Mouse (Mus musculus): Measurements from ENCODE around the gene Mslnl.
A peak's percentile ranks its signal among the peaks of the same experiment; 100 is the strongest.

Gene Mslnl

DNA sequence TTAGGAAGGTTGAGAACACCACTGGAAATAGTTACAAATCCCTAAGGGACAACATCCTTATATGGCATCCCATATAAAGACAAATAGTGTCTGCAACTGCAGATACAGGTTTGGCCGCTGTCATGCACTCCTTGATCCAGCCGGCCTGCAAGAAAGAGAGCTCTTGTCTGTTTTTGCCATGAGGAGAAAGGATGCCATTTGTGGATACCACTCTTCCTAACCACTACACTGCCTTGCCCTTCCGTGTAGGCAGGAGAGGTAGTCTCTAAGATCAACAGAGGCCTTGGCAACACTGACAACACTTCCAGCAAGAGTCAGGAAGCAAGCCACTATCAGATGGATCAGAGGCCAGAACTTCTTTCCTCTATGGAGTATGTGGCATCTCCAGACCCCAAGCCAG, 50.4 kb downstream of the Mslnl start, which contains the start of gene Ccdc78:
Ccdc78 (plus strand) TSS at position 301 of the 400 bp plus-strand sequence.
- no peak for DNase-seq (ENCODE audit: low spot score)

DNA sequence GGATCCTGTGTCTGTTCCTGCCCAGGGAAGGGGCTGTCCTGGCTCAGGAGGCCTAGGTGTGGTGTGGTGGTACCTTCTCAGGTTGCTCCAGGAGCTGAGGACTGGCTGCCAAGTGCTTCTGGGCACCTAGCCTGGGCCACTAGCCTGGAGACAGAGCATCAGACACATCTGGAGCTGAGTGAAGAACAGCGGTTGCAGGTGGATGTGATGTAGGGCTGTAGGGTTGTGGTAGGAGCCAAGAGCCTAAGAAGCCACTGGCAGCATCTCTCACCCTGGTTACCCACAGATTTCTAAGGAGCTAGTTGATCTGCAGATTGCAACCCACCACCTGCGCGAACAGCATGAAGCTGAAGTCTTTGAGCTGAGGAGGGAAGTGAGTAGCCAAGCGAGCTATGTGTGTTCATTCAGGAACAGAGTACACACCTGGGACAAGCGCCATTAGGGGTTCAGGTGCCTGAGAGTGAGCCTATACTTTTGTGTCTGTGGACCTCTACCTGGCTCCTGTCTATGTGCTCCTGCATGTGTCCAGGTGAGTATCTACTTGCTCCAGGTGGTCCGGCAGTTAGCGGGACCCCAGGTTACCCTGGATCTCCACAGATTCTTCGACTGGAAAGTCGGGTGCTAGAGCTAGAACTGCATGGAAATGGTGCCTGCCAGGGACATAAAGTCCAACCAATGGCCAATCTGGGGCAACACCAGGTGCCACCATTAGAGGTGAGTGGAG, 51.1 kb downstream of the Mslnl start:
- DNase-seq (ENCODE audit: low spot score) = no peak

DNA sequence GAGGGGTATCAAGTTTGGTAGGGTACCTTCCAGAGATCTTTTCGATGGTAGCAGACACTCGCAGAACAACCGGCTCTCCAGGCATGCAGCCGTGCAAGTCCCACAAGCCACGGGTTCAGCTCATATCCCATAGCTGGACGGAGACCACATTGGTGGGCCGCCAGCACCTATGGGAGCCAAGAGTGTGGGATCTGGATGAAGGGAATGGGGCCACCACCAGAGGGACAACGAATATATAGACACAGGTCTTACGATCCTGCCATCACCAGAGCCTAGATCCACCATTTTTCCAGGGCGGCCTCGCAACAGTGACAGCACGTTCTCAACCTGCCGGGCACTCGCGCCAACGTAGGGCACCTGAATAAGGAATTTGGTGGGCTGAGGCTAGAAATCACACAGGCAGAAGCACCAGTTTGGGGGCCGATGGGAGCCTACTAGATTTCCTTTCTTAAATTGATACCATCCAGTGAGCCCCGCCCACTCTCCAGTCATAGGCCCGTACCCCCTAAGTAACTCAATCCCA, 55.5 kb downstream of the Mslnl start:
- DNase-seq (ENCODE audit: low spot score) = no peak

DNA sequence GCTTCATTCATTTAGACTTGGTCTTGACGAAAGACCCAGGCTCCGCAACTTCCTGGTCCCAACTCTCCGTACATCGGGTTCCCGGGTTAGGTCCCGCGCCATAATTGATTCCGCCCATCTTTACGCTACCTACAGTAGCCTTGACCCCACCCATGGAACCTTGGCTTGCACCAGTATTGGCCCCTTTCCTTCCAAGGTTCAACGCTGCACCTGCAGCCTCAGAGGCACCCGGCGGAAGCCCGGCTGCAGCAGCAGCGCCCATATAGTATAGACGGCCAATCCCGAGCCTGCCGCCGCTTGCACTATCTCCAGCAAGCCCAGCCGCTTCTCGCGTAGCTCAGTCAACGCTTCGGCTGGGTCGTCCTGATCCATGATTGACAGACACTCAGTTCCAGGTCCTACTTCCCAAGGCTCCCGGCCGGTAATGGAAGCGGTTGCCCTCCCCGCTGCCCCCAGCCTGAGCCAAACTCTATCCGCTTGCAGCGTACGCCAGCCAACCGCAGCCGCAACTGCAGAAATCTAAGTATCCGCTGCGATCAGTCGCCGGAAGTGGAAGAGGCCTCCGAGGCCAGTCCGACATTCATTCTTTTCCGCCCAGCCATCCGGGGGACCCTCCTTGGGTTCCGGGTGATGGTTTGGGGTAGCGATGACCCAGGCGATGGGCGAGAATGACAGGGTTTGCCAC, 56.1 kb downstream of the Mslnl start:
- peak; percentile 86 for DNase-seq (ENCODE audit: low spot score)

DNA sequence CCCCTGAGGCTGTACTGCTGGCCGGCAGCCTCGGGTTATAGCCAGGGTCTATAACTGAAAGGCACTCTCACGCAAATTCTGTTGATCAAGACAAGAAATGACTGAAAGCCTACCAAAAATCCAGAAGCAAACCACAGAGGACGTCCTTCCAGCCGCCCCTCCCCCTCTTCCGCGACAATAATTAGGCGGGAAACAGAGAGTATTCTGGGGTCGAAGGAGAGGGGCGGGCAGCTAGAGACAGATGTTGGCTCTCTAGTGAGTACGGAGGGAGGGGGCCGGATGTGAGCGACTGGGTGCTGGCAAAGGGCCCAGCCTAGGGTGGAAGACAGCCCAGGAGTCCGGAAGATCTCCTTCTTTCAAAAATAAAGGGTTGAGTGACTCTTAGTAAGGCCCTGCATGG, 56.8 kb downstream of the Mslnl start, which contains the start of gene Fam173a:
Fam173a (minus strand) TSS at position 287 of the 400 bp plus-strand sequence.
- peak; percentile 73 for DNase-seq (ENCODE audit: low spot score)

DNA sequence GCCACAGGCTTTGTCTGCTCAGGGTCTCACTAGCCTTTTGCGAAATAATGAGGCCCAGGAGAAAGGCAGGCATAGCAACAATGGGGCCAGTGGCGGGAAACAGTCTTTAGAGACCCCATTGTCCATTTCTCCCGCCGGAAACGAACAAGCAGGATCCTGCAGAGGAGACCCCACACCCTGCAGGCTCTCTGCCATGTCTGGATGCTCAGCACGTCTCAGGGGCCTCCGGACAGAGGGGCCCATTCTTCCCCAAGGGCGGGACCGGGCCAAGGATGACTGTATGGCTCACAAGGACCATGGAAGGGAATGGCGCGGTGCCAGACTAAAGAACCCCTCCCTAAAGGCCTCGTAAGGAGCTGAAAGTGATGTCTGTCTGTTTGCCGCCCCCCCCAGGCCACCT, 58.4 kb downstream of the Mslnl start:
- no peak for DNase-seq (ENCODE audit: low spot score)

DNA sequence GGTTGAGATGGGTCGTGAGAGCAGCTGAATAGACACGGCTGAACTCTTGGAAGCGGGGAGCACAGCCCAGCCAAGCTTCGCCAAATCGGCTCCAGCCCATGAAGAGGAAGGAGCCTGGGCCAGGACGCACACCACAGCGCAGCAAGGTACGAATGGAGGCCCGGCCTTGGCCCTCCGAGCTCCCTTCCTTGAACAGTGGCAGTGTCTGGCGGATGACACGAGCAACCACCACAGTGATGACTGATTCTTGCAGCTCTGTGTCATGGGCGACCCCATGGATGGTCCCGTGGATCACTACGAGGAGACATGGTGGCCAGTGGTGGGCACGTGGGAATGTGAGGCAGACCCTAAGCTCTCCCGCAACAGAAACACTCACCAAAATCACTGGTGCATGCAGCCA, 59.2 kb downstream of the Mslnl start:
- no peak for DNase-seq (ENCODE audit: low spot score)

DNA sequence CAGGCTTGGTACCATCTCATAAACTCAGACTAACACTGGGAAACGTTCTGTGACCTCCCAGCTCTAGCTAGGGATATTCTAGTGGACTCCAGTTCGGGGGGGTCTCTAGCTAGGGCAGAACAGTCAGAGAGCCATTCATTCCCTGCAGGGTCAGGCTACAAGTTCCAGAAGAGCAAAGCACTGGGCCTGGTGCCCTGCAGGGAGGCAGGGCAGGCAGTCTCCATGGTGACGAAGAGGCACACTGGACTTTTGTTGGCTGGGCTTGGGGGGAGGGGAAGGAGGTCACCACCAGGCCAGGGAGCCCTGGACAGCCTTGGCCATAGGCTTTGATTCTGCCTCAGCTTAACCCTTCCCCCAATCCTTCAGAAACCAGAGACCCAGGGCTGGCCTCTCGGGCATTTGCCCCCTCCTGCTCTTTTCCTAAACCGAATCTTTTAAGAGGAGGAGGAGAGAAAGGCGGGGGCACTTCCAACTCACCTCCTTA, 59.8 kb downstream of the Mslnl start, which contains the start of gene AC134908.4:
AC134908.4 (minus strand) TSS at position 51 of the 484 bp plus-strand sequence.
- DNase-seq (ENCODE audit: low spot score) = peak; percentile 82

DNA sequence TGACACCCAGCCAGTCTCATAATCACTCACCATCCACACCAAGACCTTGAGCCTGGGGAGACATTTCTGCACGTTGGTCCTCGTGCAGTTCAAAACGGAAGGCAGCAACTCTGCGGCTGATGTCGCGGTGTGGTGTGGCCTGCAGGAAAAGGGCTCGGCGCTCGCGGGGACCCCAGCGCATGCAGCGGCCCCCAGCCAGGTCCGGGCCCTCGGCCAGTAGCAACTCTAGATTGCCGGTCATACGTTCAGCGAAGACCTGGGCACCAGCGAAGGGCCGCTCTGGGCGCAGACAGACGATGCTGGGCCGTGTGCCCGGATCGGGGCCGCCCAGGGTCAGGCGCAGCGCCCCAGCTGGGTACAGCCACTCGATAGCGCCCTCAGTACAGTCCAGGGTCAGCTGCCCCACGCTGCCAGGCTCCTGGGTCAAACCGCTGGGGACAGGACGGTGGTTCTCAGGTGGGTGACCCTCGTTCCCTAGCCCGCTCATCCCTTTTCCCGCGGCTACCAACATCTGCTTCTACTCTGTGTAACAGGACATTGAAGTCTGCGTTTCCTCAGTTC, 60.4 kb downstream of the Mslnl start:
- DNase-seq (ENCODE audit: low spot score) = no peak

DNA sequence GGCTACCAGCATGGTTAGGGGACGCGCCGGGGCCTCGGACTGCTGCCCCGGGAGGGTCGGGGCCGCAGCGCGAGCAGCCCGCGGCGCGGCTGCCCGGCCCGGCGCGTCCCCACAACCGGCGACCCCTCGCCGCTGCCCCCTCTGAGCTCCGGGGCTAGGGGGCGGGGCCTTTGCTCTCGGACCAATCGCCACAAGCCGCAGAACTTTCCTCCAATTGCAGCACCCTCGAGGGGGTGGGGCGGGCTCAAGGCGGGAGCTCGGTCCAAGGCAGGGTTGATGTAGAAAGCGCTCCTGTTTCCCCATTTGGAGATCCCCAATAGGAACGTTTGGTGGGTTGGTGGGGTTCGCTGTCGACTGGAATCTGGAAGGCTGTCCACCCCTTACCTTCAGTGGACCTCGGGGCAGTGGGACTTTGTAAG, 61.1 kb downstream of the Mslnl start, which contains the start of gene Metrn:
Metrn (minus strand) TSS at position 186 of the 419 bp plus-strand sequence.
- peak; percentile 79 for DNase-seq (ENCODE audit: low spot score)
